Mouse (Mus musculus) heart, adult 2 months (tissue): ENCODE results near the gene Mtch1. TPM values are rescaled to one million over a fixed set of nuclear protein-coding genes. Genes with fewer than 3 reads are reported as not detected.

Source experiments
- DNase-seq, 2 experiments: peaks; one replicate each; pipeline ENCODE4 v3.0.0; 2021
- H3K27ac ChIP-seq: fragments of 200-600 bp; 2 replicates; pipeline ENCODE4 v1.8.1; 2022
- H3K27me3 ChIP-seq: fragments of 200-500 bp; 2 replicates; pipeline ENCODE4 v1.6.1; 2012; ENCODE audit warnings: mild to moderate bottlenecking, low read length, inconsistent platforms, mixed read lengths; ENCODE audit not compliant: control insufficient read depth, insufficient read depth
- H3K36me3 ChIP-seq: fragments of 200-500 bp; 2 replicates; pipeline ENCODE4 v1.6.1; 2012; ENCODE audit warnings: low read length, inconsistent platforms; ENCODE audit not compliant: control insufficient read depth, insufficient read depth
- H3K4me1 ChIP-seq: fragments of 200-500 bp; 2 replicates; pipeline ENCODE4 v1.6.1; 2011; ENCODE audit warnings: low read length; ENCODE audit not compliant: control insufficient read depth, insufficient read depth
- H3K4me3 ChIP-seq: fragments of 200-600 bp; 2 replicates; pipeline ENCODE4 v1.8.1; 2022
- H3K79me2 ChIP-seq: fragments of 200-500 bp; replicated peaks from 2 replicates; pipeline ENCODE4 v1.6.1; 2012; ENCODE audit warnings: mild to moderate bottlenecking, inconsistent platforms, low read length, moderate library complexity, mixed read lengths; ENCODE audit not compliant: control insufficient read depth, insufficient read depth
- H3K9ac ChIP-seq: fragments of 200-500 bp; 2 replicates; pipeline ENCODE4 v1.6.1; 2012; ENCODE audit warnings: low read depth, mild to moderate bottlenecking, control low read depth, inconsistent platforms, low read length, mixed read lengths
- CTCF ChIP-seq: fragments of 200-600 bp; IDR thresholded peaks from 2 replicates; pipeline ENCODE4 v1.8.1; 2022; ENCODE audit warnings: antibody characterized with exemption, mild to moderate bottlenecking, moderate library complexity
- EP300 ChIP-seq: fragments of 200-500 bp; IDR thresholded peaks from 2 replicates; pipeline ENCODE4 v1.6.1; 2011; ENCODE audit warnings: low read depth, low read length, control low read depth; ENCODE audit not compliant: insufficient read depth
- POLR2A ChIP-seq: fragments of 200-500 bp; IDR thresholded peaks from 2 replicates; pipeline ENCODE4 v1.6.1; 2011; ENCODE audit warnings: mild to moderate bottlenecking, low read depth, low read length, control low read depth; ENCODE audit not compliant: insufficient read depth
- WGBS: fragments of 180-500 bp; shearing (Covaris S2); methylation state at CpG from one replicate; pipeline ENCODE4 v1.1.7; 2018; 5-methylcytosine and 5-hydroxymethylcytosine counted together
- intact Hi-C: fragments of 180-260 bp; cut with DNase I; formaldehyde crosslinking; loops from one replicate; pipeline ENCODE4 v1.15.1; 2025
- polyA plus RNA-seq: library from polyadenylated mRNA; depleted of rRNA; stranded (reverse); fragments of >200 nt; gene quantifications from 2 replicates; pipeline ENCODE4 v1.2.3, GENCODE M21; 2012; rRNA removed
- total RNA-seq, 2 experiments: library from RNA; stranded (reverse); gene quantifications; 2 replicates each; pipeline ENCODE4 v1.2.3; 2021

Gene Mtch1
- total and polyA plus RNA-seq, 3 experiments = 186 to 234 (median 203) TPM

GRCm38 (mm10) chr17:29293807-29294605, 53.7 kb downstream of the Mtch1 start:
- Histone ChIP-seq H3K36me3 (no peaks in the 10 kb centered on the region), H3K4me1 (no peaks in the 10 kb centered on the region), H3K9ac (no peak overlapping the region), H3K27ac (no peak overlapping the region), H3K79me2 (no peaks in the 10 kb centered on the region), H3K4me3 (no peak overlapping the region), H3K27me3 (no peaks in the 10 kb centered on the region)
- 75% methylated on average over 9 of the region's 9 CpGs for WGBS
- intact Hi-C loops = loop anchor here (5.0 kb wide), 1 partner anchor 78 kb away; no protein-coding TSS in a partner anchor
- TF ChIP-seq POLR2A = no peak
- TF ChIP-seq CTCF = peak; percentile 46
- DNase-seq = peak; percentile 45 to 62

GRCm38 (mm10) chr17:29292996-29293395, 54.7 kb downstream of the Mtch1 start:
- Histone ChIP-seq H3K4me1 (no peaks in the 10 kb centered on the region), H3K79me2 (no peaks in the 10 kb centered on the region), H3K27ac (no peak overlapping the region), H3K4me3 (no peak overlapping the region), H3K9ac (no peak overlapping the region), H3K27me3 (no peaks in the 10 kb centered on the region), H3K36me3 (no peaks in the 10 kb centered on the region)
- intact Hi-C loops = loop anchor here (5.0 kb wide), 1 partner anchor 79 kb away; no protein-coding TSS in a partner anchor
- DNase-seq = no peak
- TF ChIP-seq POLR2A (no peak), CTCF (no peak), EP300 (no peak)
- WGBS = 68% methylated on average over 3 of the region's 3 CpGs

- WGBS = 90% methylated on average over 7 of the region's 7 CpGs
- TF ChIP-seq POLR2A = no peak
- TF ChIP-seq CTCF = no peak
- TF ChIP-seq EP300 = no peak
- Histone ChIP-seq H3K4me1 (no peaks in the 10 kb centered on the region), H3K4me3 (no peak overlapping the region), H3K9ac (no peak overlapping the region), H3K27ac (no peak overlapping the region), H3K79me2 (no peaks in the 10 kb centered on the region), H3K27me3 (no peaks in the 10 kb centered on the region), H3K36me3 (no peaks in the 10 kb centered on the region)
- intact Hi-C loops = loop anchor here (5.0 kb wide), 1 partner anchor 81 kb away; no protein-coding TSS in a partner anchor
- no peak for DNase-seq
These were observed 55.9 kb downstream of the Mtch1 start for GRCm38 (mm10) chr17:29291793-29292192.

DNA sequence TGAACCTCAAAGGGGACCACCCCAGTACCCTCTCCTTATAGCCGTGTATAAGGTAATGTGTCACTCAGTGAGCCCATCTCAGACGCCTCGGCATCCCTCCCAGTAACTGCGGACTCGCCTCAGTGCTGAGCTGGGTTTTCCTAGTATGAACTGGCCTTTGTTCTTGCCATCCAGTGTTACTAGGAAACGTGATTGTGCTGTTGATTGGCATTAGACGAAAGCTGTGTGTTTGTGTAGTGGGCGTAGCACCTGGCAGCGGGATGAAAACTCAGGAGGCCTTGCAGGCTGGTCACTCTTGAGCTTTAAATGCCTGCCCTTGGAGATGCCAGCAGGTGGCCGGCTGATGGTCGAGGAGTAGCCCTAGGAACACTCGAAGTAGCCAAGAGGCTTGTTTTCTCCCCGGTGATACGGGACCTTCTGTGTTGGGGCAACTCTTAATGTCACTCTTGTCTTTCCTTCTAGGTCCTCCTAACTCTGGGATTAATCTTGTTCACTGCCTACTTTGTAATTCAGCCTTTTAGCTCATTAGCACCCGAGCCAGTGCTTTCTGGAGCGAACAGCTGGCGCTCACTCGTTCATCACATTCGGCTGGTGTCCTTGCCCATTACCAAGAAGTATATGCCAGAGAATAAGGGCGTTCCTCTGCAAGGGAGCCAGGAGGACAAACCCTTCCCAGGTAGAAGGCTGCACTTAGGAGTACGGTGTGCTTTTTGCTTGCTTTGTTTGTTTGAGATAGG, 65.3 kb downstream of the Mtch1 start:
- Histone ChIP-seq H3K9ac (no peak overlapping the region), H3K4me3 (no peak overlapping the region), H3K27me3 (no peaks in the 10 kb centered on the region), H3K4me1 (peaks cover 2% of the 10 kb centered on the region; the same call in 1 of the 2 replicates), H3K36me3 (no peaks in the 10 kb centered on the region), H3K79me2 (no peaks in the 10 kb centered on the region; the same call in none of the 2 replicates), H3K27ac (no peak overlapping the region)
- no peak for DNase-seq
- intact Hi-C loops = no loop called here
- 85% methylated on average over 21 of the region's 21 CpGs for WGBS
- no peak for TF ChIP-seq EP300
- no peak for TF ChIP-seq POLR2A
- TF ChIP-seq CTCF = no peak

Other genes with a start within 250 kb of the Mtch1 start
- under 1 TPM in 1 of 2 experiments, not detected in 1; 0.70 TPM for gene Rab44, start 233.8 kb downstream of the Mtch1 start, total RNA-seq
- gene Rab44, start 233.8 kb downstream of the Mtch1 start, polyA plus RNA-seq = 0.23 and 0.38 TPM in 2 replicates
- 1 to 10 TPM; 4.4 to 5.2 TPM for gene Cpne5, start 109.8 kb downstream of the Mtch1 start, total RNA-seq
- 10.7 and 11.2 TPM in 2 replicates for gene Cpne5, start 109.8 kb downstream of the Mtch1 start, polyA plus RNA-seq
- 10 to 100 TPM; 28.4 to 31.1 TPM for gene Ppil1, start 83.7 kb downstream of the Mtch1 start, total RNA-seq
- 33.2 and 41.7 TPM in 2 replicates for gene Ppil1, start 83.7 kb downstream of the Mtch1 start, polyA plus RNA-seq
- gene BC004004, start 79.1 kb downstream of the Mtch1 start, total RNA-seq = 100 to 1,000 TPM; 264 to 318 TPM
- gene BC004004, start 79.1 kb downstream of the Mtch1 start, polyA plus RNA-seq = 184 and 264 TPM in 2 replicates
- gene Pi16, start 30.3 kb downstream of the Mtch1 start, total RNA-seq = 10 to 100 TPM; 24.1 to 40.7 TPM
- 63.1 and 73.5 TPM in 2 replicates for gene Pi16, start 30.3 kb downstream of the Mtch1 start, polyA plus RNA-seq
- 1 to 10 TPM; 1.9 to 2.4 TPM for gene Fgd2, start 13.0 kb upstream of the Mtch1 start, total RNA-seq
- 5.9 and 9.2 TPM in 2 replicates for gene Fgd2, start 13.0 kb upstream of the Mtch1 start, polyA plus RNA-seq
- 10 to 100 TPM; 17.2 to 20.5 TPM for gene Pim1, start 142.8 kb upstream of the Mtch1 start, total RNA-seq
- 24.6 and 27.9 TPM in 2 replicates for gene Pim1, start 142.8 kb upstream of the Mtch1 start, polyA plus RNA-seq
- not detected for gene Gm17657, start 201.7 kb upstream of the Mtch1 start, total RNA-seq
- gene Gm17657, start 201.7 kb upstream of the Mtch1 start, polyA plus RNA-seq = not detected in 2 replicates
- gene Tbc1d22b, start 201.9 kb upstream of the Mtch1 start, total RNA-seq = 10 to 100 TPM; 12.8 to 13.8 TPM
- 15.3 and 16.9 TPM in 2 replicates for gene Tbc1d22b, start 201.9 kb upstream of the Mtch1 start, polyA plus RNA-seq
- not detected for gene Tmem217, start 204.5 kb upstream of the Mtch1 start, total RNA-seq
- gene Tmem217, start 204.5 kb upstream of the Mtch1 start, polyA plus RNA-seq = 0.47 TPM in 1 of 2 replicates, not detected in the other